Mouse (Mus musculus): Measurements from ENCODE around the gene Ptgds. TPM values are rescaled to one million over a fixed set of nuclear protein-coding genes. Genes with fewer than 3 reads are reported as not detected.

Ptgds gene
- total and polyA plus RNA-seq, 2 experiments from 2014 or later: 1,729 to 1,919 TPM

DNA sequence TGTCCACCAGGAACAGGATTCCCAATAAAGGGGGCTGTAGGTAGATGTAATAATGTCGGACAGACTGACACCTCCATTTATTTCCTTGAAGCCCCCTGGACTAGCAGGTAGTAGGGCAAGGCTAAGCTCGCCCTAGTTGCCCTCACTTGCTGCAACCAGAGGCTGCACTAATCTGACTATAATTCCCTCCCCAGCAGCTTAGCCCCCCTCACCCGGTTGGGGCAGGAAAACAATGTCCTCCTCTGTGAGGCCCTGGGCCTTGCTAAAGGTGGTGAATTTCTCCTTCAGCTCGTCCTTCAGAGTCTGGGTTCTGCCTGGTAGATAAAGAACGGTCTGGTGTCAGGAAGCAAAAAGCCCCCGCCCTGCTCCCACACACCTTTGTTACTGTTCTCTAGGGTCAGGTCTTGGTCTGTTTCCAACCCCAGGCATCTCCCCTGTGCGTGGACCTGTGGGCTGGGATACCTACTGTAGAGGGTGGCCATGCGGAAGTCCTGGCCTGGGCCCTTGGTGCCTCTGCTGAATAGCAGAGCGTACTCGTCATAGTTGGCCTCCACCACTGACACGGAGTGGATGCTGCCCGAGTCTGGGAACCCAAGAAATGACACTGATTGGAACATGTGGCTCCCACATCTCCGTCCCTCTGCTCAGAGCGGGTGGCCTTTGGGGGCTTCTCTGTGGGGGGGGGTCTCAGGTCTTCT lies 2.1 kb downstream of the Ptgds start:
- peaks cover 3% of the 10 kb centered on the region; the same call in 1 of the 2 replicates for H3K4me1 ChIP-seq (ENCODE audit: insufficient read depth)
- H3K4me3 ChIP-seq (ENCODE audit: low read depth, low read length): no peak overlapping the region
- no peak for DNase-seq
- no peaks in the 10 kb centered on the region for H3K9me3 ChIP-seq (ENCODE audit: low read length)
- TF ChIP-seq CTCF (IDR thresholded peaks at IDR 0.05; ENCODE audit: low read depth): no peak
- no peak for ATAC-seq
- no peaks in the 10 kb centered on the region for H3K27me3 ChIP-seq (ENCODE audit: insufficient read depth, low read length)
- WGBS: 71% methylated on average over 14 of the region's 14 CpGs
- H3K27ac ChIP-seq (ENCODE audit: low read depth, low read length): no peak overlapping the region
- H3K4me2 ChIP-seq (ENCODE audit: low read depth): no peak overlapping the region
- H3K9ac ChIP-seq: no peak overlapping the region
- H3K36me3 ChIP-seq (ENCODE audit: insufficient read depth): no peaks in the 10 kb centered on the region

GRCm38 (mm10) chr2:25465816-25466635 lies 3.8 kb downstream of the Ptgds start:
- no peak overlapping the region for H3K27ac ChIP-seq (ENCODE audit: low read depth, low read length)
- WGBS: 31% methylated on average over 10 of the region's 10 CpGs
- DNase-seq (no peak), ATAC-seq (no peak)
- H3K9ac ChIP-seq: no peak overlapping the region
- no peaks in the 10 kb centered on the region for H3K9me3 ChIP-seq (ENCODE audit: low read length)
- H3K4me2 ChIP-seq (ENCODE audit: low read depth): no peak overlapping the region
- H3K4me1 ChIP-seq (ENCODE audit: insufficient read depth): peaks cover 5% of the 10 kb centered on the region; the same call in 1 of the 2 replicates
- no peak for TF ChIP-seq CTCF (IDR thresholded peaks at IDR 0.05; ENCODE audit: low read depth)
- no peaks in the 10 kb centered on the region for H3K27me3 ChIP-seq (ENCODE audit: insufficient read depth, low read length)
- H3K36me3 ChIP-seq (ENCODE audit: insufficient read depth): no peaks in the 10 kb centered on the region
- H3K4me3 ChIP-seq (ENCODE audit: low read depth, low read length): no peak overlapping the region

DNA sequence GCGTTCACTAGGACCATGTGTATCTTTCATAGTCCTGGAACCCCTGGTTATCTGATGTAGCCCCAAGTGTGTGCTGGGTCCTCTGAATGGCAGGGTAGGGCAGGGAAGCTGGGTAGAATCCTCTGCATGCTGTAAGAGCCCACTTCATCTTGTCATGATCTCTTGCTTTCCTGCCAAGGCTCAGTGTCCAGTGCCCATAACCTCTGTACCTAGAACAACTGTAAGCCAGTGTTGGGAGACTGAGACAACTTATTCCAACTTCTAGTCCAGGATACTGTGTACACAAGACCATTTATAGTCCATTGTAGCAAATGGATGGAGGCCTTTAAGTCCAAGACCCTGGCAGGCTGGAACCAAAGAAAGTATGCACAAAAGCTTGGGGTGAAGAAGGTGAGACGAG lies 4.6 kb downstream of the Ptgds start:
- no peak overlapping the region for H3K9ac ChIP-seq
- no peaks in the 10 kb centered on the region for H3K36me3 ChIP-seq (ENCODE audit: insufficient read depth)
- H3K9me3 ChIP-seq (ENCODE audit: low read length): no peaks in the 10 kb centered on the region
- peaks cover 6% of the 10 kb centered on the region; the same call in 1 of the 2 replicates for H3K4me1 ChIP-seq (ENCODE audit: insufficient read depth)
- H3K4me2 ChIP-seq (ENCODE audit: low read depth): no peak overlapping the region
- WGBS: 80% methylated on average over 2 of the region's 2 CpGs
- H3K4me3 ChIP-seq (ENCODE audit: low read depth, low read length): no peak overlapping the region
- no peak for ATAC-seq
- H3K27ac ChIP-seq (ENCODE audit: low read depth, low read length): no peak overlapping the region
- H3K27me3 ChIP-seq (ENCODE audit: insufficient read depth, low read length): no peaks in the 10 kb centered on the region
- DNase-seq: no peak
- no peak for TF ChIP-seq CTCF (IDR thresholded peaks at IDR 0.05; ENCODE audit: low read depth)

- no peak for ATAC-seq
- Histone ChIP-seq H3K9ac (no peak overlapping the region), H3K4me3 (ENCODE audit: low read depth, low read length) (no peak overlapping the region), H3K4me1 (ENCODE audit: insufficient read depth) (peaks cover 13% of the 10 kb centered on the region; the same call in 1 of the 2 replicates), H3K36me3 (ENCODE audit: insufficient read depth) (peaks cover 7% of the 10 kb centered on the region), H3K4me2 (ENCODE audit: low read depth) (no peak overlapping the region), H3K9me3 (ENCODE audit: low read length) (no peaks in the 10 kb centered on the region), H3K27me3 (ENCODE audit: insufficient read depth, low read length) (no peaks in the 10 kb centered on the region), H3K27ac (ENCODE audit: low read depth, low read length) (no peak overlapping the region)
- WGBS: 91% methylated on average over 3 of the region's 3 CpGs
- no peak for DNase-seq
- no peak for TF ChIP-seq CTCF (IDR thresholded peaks at IDR 0.05; ENCODE audit: low read depth)
Measured at GRCm38 (mm10) chr2:25463630-25464029, 6.2 kb downstream of the Ptgds start.

DNA sequence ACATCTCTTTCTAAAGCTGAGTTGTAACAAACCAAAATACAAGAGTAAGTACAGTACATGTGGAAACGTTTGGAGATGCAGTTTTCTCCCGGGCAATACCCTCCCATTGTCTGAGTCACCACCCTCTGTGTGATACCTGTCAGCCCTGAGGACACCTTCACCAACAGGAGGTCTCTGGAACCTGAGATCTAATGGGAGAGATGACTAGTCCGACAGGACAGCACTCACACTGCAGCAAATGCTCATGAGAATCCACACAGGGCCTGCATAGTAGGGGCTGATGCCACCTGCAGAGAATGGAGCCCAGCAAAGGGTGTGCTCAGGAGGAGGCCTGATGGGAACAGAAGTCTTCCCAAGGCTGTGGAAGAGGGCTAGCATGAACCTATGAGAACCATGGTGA lies 8.4 kb downstream of the Ptgds start:
- Histone ChIP-seq H3K4me3 (ENCODE audit: low read depth, low read length) (peak overlapping the region; percentile 74), H3K4me1 (ENCODE audit: insufficient read depth) (peaks cover 13% of the 10 kb centered on the region; the same call in 1 of the 2 replicates), H3K27ac (ENCODE audit: low read depth, low read length) (peak overlapping the region; percentile 97), H3K27me3 (ENCODE audit: insufficient read depth, low read length) (no peaks in the 10 kb centered on the region), H3K36me3 (ENCODE audit: insufficient read depth) (peaks cover 19% of the 10 kb centered on the region), H3K4me2 (ENCODE audit: low read depth) (peak overlapping the region; percentile 90), H3K9me3 (ENCODE audit: low read length) (no peaks in the 10 kb centered on the region), H3K9ac (peak overlapping the region; percentile 85)
- 22% methylated on average over 3 of the region's 3 CpGs for WGBS
- TF ChIP-seq CTCF (IDR thresholded peaks at IDR 0.05; ENCODE audit: low read depth): no peak
- ATAC-seq (peak; percentile 1; the same call in 1 of the 2 replicates), DNase-seq (no peak)

- no peaks in the 10 kb centered on the region for H3K9me3 ChIP-seq (ENCODE audit: low read length)
- 0 out of 2 replicates have a peak, but pooled peaks have one; percentile 6 for TF ChIP-seq CTCF (IDR thresholded peaks at IDR 0.05; ENCODE audit: low read depth)
- DNase-seq: peak; percentile 96
- H3K27ac ChIP-seq (ENCODE audit: low read depth, low read length): peak within 1 kb of the TSS; percentile 97
- no peaks in the 10 kb centered on the region for H3K27me3 ChIP-seq (ENCODE audit: insufficient read depth, low read length)
- H3K36me3 ChIP-seq (ENCODE audit: insufficient read depth): peaks cover 19% of the 10 kb centered on the region
- peak; percentile 91 for ATAC-seq
- peaks cover 13% of the 10 kb centered on the region; the same call in 1 of the 2 replicates for H3K4me1 ChIP-seq (ENCODE audit: insufficient read depth)
- peak within 1 kb of the TSS; percentile 90 for H3K4me2 ChIP-seq (ENCODE audit: low read depth)
- under 1% methylated on average over 48 of the region's 48 CpGs for whole genome bisulfite sequencing
- peak within 1 kb of the TSS; percentile 74 for H3K4me3 ChIP-seq (ENCODE audit: low read depth, low read length)
- peak within 1 kb of the TSS; percentile 85 for H3K9ac ChIP-seq
Measured at GRCm38 (mm10) chr2:25460551-25461309, 9.1 kb downstream of the Ptgds start, which contains the start of gene Paxx. Gene Paxx (minus strand): TSS chr2:25461094.
